Mouse (Mus musculus) liver, embryonic 12.5 days (tissue): ENCODE results near the gene Cybc1. TPM values are rescaled to one million over a fixed set of nuclear protein-coding genes. Genes with fewer than 3 reads are reported as not detected.

ENCODE experiments used
- ATAC-seq: fragments of 200-750 bp; cut with Nextera tagmentation; 2 replicates; pipeline ENCODE4 v1.8.0; 2017; ENCODE audit warnings: moderate number of reproducible peaks, mild to moderate bottlenecking, moderate library complexity
- H3K27ac ChIP-seq: fragments of 300-500 bp; sonication (generic); 2 replicates; pipeline ENCODE4 v1.5.1; 2016; ENCODE audit warnings: mild to moderate bottlenecking
- H3K27me3 ChIP-seq: fragments of 300-500 bp; sonication (generic); replicated peaks from 2 replicates; pipeline ENCODE4 v1.6.1; 2016; ENCODE audit warnings: mild to moderate bottlenecking, moderate library complexity
- H3K36me3 ChIP-seq: fragments of 300-500 bp; sonication (generic); 2 replicates; pipeline ENCODE4 v1.6.1; 2016; ENCODE audit warnings: mild to moderate bottlenecking, moderate library complexity
- H3K4me1 ChIP-seq: fragments of 300-500 bp; sonication (generic); 2 replicates; pipeline ENCODE4 v1.6.1; 2016
- H3K4me2 ChIP-seq: fragments of 300-500 bp; sonication (generic); 2 replicates; pipeline ENCODE4 v1.6.1; 2016; ENCODE audit warnings: mild to moderate bottlenecking, moderate library complexity
- H3K4me3 ChIP-seq: fragments of 300-500 bp; sonication (generic); 2 replicates; pipeline ENCODE4 v1.5.1; 2016; ENCODE audit warnings: mild to moderate bottlenecking, moderate library complexity
- H3K9ac ChIP-seq: fragments of 300-500 bp; sonication (generic); 2 replicates; pipeline ENCODE4 v1.6.1; 2016; ENCODE audit warnings: mild to moderate bottlenecking, moderate library complexity
- H3K9me3 ChIP-seq: fragments of 300-500 bp; sonication (generic); replicated peaks from 2 replicates; pipeline ENCODE4 v1.6.1; 2016; ENCODE audit warnings: mild to moderate bottlenecking, moderate library complexity
- WGBS: fragments of 180-500 bp; shearing (Covaris S2); methylation state at CpG from one replicate; pipeline ENCODE4 v1.1.7; 2016; ENCODE audit not compliant: insufficient replicate concordance; 5-methylcytosine and 5-hydroxymethylcytosine counted together
- polyA plus RNA-seq: library from polyadenylated mRNA; unstranded; fragments of >200 nt; fragmentation: Nextera tagmentation; extraction: Ambion mirVana; gene quantifications from 2 replicates; pipeline ENCODE4 v1.2.1, GENCODE M21; 2016

Gene Cybc1
- polyA plus RNA-seq = 22.4 and 25.2 TPM in 2 replicates

- WGBS = 3% methylated on average over 23 of the region's 23 CpGs
- peak; percentile 91 for ATAC-seq
- Histone ChIP-seq H3K27me3 (no peaks in the 10 kb centered on the region), H3K4me3 (peak within 1 kb of the TSS; percentile 83), H3K4me1 (peaks cover 65% of the 10 kb centered on the region), H3K36me3 (peaks cover 38% of the 10 kb centered on the region), H3K4me2 (peak within 1 kb of the TSS; percentile 88), H3K9ac (peak within 1 kb of the TSS; percentile 85), H3K9me3 (no peaks in the 10 kb centered on the region), H3K27ac (peak within 1 kb of the TSS; percentile 87)
Observed at GRCm38 (mm10) chr11:121229018-121229439, at the start of gene Cybc1. Gene Cybc1, minus strand, starts transcription at chr11:121229322.

GRCm38 (mm10) chr11:121278011-121278410 is 48.9 kb upstream of the Cybc1 start:
- ATAC-seq = no peak
- Histone ChIP-seq H3K9ac (no peak overlapping the region), H3K27ac (no peak overlapping the region), H3K27me3 (no peaks in the 10 kb centered on the region), H3K36me3 (peaks cover 39% of the 10 kb centered on the region), H3K4me1 (peaks cover 57% of the 10 kb centered on the region), H3K9me3 (no peaks in the 10 kb centered on the region), H3K4me2 (no peak overlapping the region), H3K4me3 (no peak overlapping the region)
- WGBS = 75% methylated on average over 3 of the region's 3 CpGs

- no peaks in the 10 kb centered on the region for H3K27me3 ChIP-seq
- H3K9me3 ChIP-seq = no peaks in the 10 kb centered on the region
- H3K27ac ChIP-seq = no peak overlapping the region
- no peak overlapping the region for H3K4me2 ChIP-seq
- no peak overlapping the region for H3K4me3 ChIP-seq
- no peak overlapping the region for H3K9ac ChIP-seq
- WGBS = 78% methylated on average over 8 of the region's 8 CpGs
- peaks cover 52% of the 10 kb centered on the region for H3K4me1 ChIP-seq
- ATAC-seq = no peak
- H3K36me3 ChIP-seq = peaks cover 43% of the 10 kb centered on the region
Observed at GRCm38 (mm10) chr11:121277516-121277915, 48.4 kb upstream of the Cybc1 start.

GRCm38 (mm10) chr11:121261074-121261473 is 32.0 kb upstream of the Cybc1 start:
- 37% methylated on average over 2 of the region's 2 CpGs for WGBS
- Histone ChIP-seq H3K9ac (peak overlapping the region; percentile 99), H3K4me1 (peaks cover 43% of the 10 kb centered on the region), H3K36me3 (peaks cover 63% of the 10 kb centered on the region), H3K27ac (peak overlapping the region; percentile 91; the same call in 1 of the 2 replicates), H3K27me3 (no peaks in the 10 kb centered on the region), H3K4me3 (peak overlapping the region; percentile 100), H3K9me3 (no peaks in the 10 kb centered on the region), H3K4me2 (peak overlapping the region; percentile 92)
- no peak for ATAC-seq

GRCm38 (mm10) chr11:121260211-121260906 is 31.2 kb upstream of the Cybc1 start:
- H3K9ac ChIP-seq = peak overlapping the region; percentile 99
- no peaks in the 10 kb centered on the region for H3K9me3 ChIP-seq
- peaks cover 43% of the 10 kb centered on the region for H3K4me1 ChIP-seq
- peak overlapping the region; percentile 92 for H3K4me2 ChIP-seq
- H3K4me3 ChIP-seq = peak overlapping the region; percentile 100
- H3K36me3 ChIP-seq = peaks cover 63% of the 10 kb centered on the region
- under 1% methylated on average over 60 of the region's 60 CpGs for WGBS
- peak; percentile 36 for ATAC-seq
- peak overlapping the region; percentile 91 for H3K27ac ChIP-seq
- H3K27me3 ChIP-seq = no peaks in the 10 kb centered on the region

- WGBS = under 1% methylated on average over 91 of the region's 91 CpGs
- peak; percentile 98 for ATAC-seq
- Histone ChIP-seq H3K9me3 (no peaks in the 10 kb centered on the region), H3K27me3 (no peaks in the 10 kb centered on the region), H3K27ac (peak within 1 kb of the TSS; percentile 91), H3K4me3 (peak within 1 kb of the TSS; percentile 100), H3K4me1 (peaks cover 43% of the 10 kb centered on the region), H3K4me2 (peak within 1 kb of the TSS; percentile 95), H3K36me3 (peaks cover 63% of the 10 kb centered on the region), H3K9ac (peak within 1 kb of the TSS; percentile 99)
Observed at GRCm38 (mm10) chr11:121259160-121260100, 30.3 kb upstream of the Cybc1 start, which contains the start of gene Foxk2. Gene Foxk2, plus strand, starts transcription at chr11:121259990.

GRCm38 (mm10) chr11:121250196-121250595 is 21.1 kb upstream of the Cybc1 start:
- Histone ChIP-seq H3K9me3 (no peaks in the 10 kb centered on the region), H3K9ac (no peak overlapping the region), H3K4me2 (no peak overlapping the region), H3K4me3 (no peak overlapping the region), H3K36me3 (peaks cover 98% of the 10 kb centered on the region), H3K4me1 (no peaks in the 10 kb centered on the region; the same call in none of the 2 replicates), H3K27me3 (no peaks in the 10 kb centered on the region), H3K27ac (no peak overlapping the region)
- ATAC-seq = no peak
- WGBS = 89% methylated on average over 8 of the region's 8 CpGs

- peaks cover 51% of the 10 kb centered on the region for H3K4me1 ChIP-seq
- no peaks in the 10 kb centered on the region for H3K9me3 ChIP-seq
- H3K27ac ChIP-seq = peak overlapping the region; percentile 99
- WGBS = 27% methylated on average over 2 of the region's 2 CpGs
- H3K4me3 ChIP-seq = peak overlapping the region; percentile 92
- peak; percentile 64 for ATAC-seq
- peaks cover 58% of the 10 kb centered on the region for H3K36me3 ChIP-seq
- H3K27me3 ChIP-seq = no peaks in the 10 kb centered on the region
- H3K9ac ChIP-seq = peak overlapping the region; percentile 91
- peak overlapping the region; percentile 82 for H3K4me2 ChIP-seq
Observed at GRCm38 (mm10) chr11:121239669-121240068, 10.5 kb upstream of the Cybc1 start.

- Histone ChIP-seq H3K9ac (peak overlapping the region; percentile 91), H3K27ac (peak overlapping the region; percentile 99), H3K9me3 (no peaks in the 10 kb centered on the region), H3K27me3 (no peaks in the 10 kb centered on the region), H3K4me1 (peaks cover 64% of the 10 kb centered on the region), H3K4me3 (peak overlapping the region; percentile 92), H3K4me2 (peak overlapping the region; percentile 82), H3K36me3 (peaks cover 37% of the 10 kb centered on the region)
- ATAC-seq = peak; percentile 18
- 3% methylated on average over 28 of the region's 28 CpGs for WGBS
Observed at GRCm38 (mm10) chr11:121237345-121238128, 8.4 kb upstream of the Cybc1 start.

GRCm38 (mm10) chr11:121236564-121237344 is 7.6 kb upstream of the Cybc1 start, which contains the start of gene Narf:
Gene Narf, plus strand, starts transcription at chr11:121237253.
- Histone ChIP-seq H3K9ac (peak within 1 kb of the TSS; percentile 91), H3K27me3 (no peaks in the 10 kb centered on the region), H3K9me3 (no peaks in the 10 kb centered on the region), H3K36me3 (peaks cover 29% of the 10 kb centered on the region), H3K4me3 (peak within 1 kb of the TSS; percentile 92), H3K4me2 (peak within 1 kb of the TSS; percentile 82), H3K27ac (peak within 1 kb of the TSS; percentile 99), H3K4me1 (peaks cover 64% of the 10 kb centered on the region)
- peak; percentile 94 for ATAC-seq
- under 1% methylated on average over 50 of the region's 50 CpGs for WGBS
